Mouse (Mus musculus) fibroblast of lung, adult 2 months (primary cell): ENCODE measurements around the gene Il16.
A peak's percentile ranks its signal among the peaks of the same experiment; 100 is the strongest.

Source experiments
- DNase-seq: peaks from one replicate; pipeline ENCODE4 v3.0.0-alpha.2; 2011; ENCODE audit warnings: low read depth

The Il16 gene

GRCm38 (mm10) chr7:83643581-83643980, 101.9 kb downstream of the Il16 start:
- DNase-seq = no peak

DNA sequence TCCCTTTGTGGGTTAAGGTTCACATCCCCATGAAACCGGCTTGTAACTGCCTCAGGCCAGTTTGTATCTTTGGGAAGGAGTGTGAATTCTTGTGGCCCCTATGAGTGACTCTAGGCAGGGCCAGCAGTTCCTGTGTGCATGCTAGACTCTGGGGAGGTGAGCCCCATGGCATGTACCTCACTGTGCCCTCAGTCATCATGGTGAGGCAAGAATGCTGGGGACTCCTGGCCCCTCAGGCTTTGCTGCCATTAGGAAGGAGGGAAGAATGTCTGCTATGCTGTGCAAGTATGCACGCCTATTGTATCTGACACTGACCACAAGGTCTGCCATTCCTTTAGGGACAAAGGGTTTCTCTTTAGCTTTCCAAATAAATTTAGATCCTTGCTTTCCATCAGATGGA, 104.4 kb downstream of the Il16 start:
- no peak for DNase-seq

- no peak for DNase-seq
Measured at GRCm38 (mm10) chr7:83640581-83640980, 104.9 kb downstream of the Il16 start.

- no peak for DNase-seq
Measured at GRCm38 (mm10) chr7:83639084-83639483, 106.4 kb downstream of the Il16 start.

DNA sequence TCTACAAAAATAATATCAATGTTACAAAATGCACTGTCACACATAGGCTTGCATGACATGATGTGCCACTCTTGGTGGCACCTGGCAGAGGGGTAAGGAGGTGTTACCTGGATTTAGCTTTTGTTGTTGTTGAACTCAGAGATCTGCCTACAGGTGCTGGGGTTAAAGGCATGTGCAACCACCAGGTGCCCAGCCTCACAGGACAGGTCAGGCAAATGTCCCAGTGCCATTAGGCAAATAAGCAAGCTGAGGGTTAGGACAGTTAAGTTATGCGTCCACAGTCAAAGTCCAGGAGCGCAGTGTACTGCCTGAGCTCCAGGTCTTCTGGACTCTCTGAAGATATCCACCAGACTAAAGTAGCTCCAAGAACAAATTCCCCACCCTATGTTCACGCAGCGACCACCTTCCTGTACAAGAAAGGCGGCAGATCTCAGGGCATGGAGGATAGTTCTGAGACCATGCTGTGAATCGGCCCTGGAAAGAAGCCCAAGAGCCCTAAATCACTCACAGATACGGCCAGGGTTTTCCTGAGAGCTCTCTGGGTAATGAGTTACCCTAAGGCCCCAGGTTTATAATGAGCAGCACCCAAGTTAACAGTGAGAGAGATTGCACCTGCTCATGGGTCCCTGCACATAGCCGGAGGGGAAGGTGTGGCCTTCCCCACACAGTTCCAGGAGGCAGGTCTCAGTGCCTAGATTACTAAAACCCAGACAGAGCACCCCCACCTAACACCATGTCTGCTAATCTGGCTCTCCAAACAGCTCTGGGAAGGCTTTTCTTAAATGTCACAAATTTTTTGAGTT, 107.5 kb downstream of the Il16 start:
- DNase-seq = no peak

- no peak for DNase-seq
Measured at GRCm38 (mm10) chr7:83636425-83636824, 109.1 kb downstream of the Il16 start.

DNA sequence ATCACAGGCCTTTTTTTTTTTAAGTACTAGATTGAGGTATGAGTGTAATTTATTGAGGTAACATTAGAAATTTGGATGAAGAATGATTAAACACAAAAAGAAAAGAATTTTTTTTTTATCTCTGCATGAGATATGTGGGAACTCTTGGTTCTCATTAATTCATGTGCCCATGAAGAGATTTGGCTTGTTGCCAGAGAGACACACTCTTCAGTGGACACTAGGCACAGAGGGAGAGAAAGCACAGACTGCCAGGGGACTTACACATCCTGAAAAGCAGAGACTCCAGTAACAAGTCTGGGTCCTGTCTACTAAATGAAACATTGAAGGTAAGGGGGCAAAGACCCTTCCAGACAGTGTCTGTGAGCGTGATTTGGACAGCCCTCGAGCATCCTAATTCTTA, 109.8 kb downstream of the Il16 start:
- DNase-seq = no peak

DNA sequence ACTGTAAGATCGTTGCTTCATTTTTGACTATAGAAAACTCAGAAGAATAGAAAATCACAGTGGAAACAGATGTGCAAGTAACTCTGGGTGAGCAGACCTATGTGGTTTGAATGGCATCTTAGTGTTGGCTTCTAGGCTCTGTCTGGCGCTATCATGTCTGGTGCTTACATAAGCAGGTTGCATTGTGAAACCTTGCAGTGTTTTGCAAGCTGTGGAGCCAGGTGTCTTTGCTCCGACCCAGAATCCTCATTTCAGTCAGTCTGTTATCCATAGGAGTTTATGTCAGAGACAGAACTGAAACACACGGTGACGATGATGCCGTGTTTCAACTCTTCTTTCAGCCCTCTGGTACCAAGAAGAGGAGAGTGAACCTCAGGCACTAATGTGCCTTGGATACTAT, 111.7 kb downstream of the Il16 start:
- no peak for DNase-seq

DNA sequence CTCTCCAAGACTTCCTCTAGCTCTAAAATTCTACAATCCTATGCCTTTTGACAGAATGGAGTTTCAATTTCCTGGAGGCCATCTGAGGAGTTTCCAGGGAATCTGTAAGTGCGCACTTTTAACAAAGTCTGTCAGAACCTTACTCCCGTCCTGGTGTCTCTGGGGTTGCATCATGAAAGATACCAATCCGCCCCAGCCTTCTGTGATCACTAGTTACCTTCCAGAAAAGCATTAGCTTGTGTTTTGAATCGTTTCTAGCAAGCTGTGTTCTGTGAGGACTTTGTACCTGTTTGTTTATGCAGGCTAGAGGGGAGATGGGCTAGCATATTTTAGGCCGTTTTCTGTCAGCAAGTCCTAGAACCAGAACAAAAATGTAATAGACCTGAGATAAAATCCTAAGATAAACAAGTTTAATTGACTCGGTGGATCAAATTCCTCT, 112.8 kb downstream of the Il16 start:
- DNase-seq = no peak

GRCm38 (mm10) chr7:83631828-83632681, 113.5 kb downstream of the Il16 start, which contains the start of gene Stard5:
Stard5 (plus strand) TSS chr7:83631959.
- DNase-seq = peak; percentile 94

GRCm38 (mm10) chr7:83631073-83631827, 114.3 kb downstream of the Il16 start:
- no peak for DNase-seq

DNA sequence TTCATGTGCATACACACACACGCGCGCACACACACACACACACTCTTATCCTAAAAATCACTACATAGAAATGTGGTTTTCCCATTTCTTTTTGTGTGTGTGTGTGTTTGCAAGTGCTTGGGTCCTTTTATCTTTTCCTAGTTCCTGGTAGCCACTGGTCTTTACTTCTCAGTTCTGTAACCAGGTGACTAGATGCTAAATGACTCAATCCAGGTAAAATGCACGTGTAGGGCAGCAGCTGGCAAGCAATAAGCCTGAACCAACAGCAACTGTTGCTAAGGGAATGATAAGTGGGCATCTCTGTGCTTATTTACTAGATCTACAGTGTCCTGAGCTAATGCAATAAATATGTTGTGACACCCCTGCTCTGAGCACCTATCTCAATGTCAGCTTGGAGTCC, 118.2 kb downstream of the Il16 start:
- no peak for DNase-seq

- DNase-seq = no peak
Measured at GRCm38 (mm10) chr7:83626557-83627257, 118.8 kb downstream of the Il16 start.

DNA sequence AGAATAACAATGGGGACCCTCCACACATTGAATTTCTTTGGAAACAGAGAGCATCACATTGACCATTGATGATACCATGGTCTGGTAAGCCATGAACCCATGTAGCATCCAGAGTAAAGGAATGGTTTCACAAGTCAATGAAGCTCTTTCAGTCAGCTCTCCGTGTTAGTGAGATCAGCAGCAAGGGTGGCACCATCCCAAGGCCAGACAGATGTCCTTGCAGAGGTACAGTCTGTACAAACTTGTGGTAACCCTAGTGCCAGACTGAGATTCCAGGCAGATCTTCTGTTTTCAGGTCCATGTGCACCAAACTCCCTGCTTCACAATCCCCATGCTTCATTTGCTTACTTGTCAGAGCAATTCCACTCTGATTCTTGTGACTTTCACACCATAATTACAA, 121.5 kb downstream of the Il16 start:
- DNase-seq = no peak

DNA sequence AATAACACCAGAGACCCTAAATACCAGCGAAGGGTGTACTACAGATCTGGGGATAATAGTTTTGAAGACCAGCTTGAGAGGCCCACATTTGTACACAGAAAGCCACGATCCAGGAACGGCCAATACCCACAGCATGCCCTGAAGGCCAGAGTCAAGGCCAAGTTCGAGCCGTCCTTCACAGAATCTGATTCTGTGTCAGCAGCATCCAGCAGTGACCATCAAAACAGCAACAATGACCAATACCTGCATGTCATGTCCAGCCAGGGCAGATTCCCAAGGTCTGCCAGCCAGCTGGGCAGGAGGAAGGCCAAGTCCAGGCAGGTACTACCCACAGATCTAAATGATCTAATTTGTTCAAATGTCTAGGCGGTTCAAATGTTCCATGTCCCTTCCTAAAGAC, 122.9 kb downstream of the Il16 start:
- DNase-seq = no peak

DNA sequence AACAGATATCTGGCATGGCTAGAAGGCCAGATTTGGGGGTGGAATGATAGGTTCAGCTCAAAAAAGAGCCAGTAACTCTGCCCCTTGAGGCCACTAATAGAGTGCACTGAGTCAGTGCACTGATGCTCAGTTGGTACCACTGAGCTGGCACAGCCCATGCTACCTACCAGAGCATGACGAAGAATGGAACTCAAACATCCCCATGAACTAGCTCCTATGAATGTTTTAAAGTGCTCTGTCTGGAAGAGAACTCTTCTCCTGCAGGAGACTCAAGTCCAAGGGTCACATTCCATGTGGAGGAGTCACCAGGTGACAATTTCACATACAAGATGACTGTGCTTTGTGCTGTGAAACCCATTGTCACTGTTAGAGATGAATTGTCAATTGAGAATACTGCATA, 126.8 kb downstream of the Il16 start:
- DNase-seq = no peak

DNA sequence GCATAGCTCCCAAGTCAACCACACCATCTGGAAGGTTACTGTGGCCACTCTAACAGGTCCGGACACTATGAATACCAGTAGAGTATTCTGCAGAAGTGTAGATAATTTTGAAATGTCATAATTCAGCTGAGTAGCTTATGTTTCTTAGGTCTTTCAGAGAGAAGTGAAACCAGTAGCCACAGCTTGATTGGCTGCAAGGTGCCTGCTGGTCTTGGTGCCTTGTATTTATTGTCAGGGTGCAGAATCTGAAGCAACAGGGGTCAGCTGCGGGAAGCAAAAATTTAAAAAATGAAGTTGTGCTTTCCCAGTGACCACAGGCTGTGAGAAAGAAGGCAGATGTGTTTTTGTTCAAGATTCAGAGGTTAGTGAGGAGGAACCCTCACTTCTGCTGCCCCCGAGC, 129.3 kb downstream of the Il16 start:
- DNase-seq = no peak

DNA sequence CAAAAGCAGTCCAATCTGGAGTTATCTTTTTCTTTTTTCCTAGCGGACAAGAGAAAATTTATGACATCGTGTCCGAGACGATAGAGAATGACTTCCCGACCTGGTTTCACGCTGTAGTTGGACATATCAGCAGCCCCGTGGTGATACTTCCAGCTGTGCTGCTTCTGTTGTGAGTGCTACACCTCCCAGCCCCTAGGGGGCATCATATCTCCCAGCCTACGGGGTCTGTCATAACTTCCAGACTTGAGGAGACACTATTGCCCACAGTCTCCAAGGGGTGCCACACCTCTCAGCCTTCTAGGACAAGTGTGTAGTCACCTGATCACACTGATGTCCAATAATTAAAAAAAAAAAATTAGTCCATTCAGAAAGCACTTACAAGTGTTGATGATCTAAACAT, 129.7 kb downstream of the Il16 start:
- no peak for DNase-seq

GRCm38 (mm10) chr7:83615272-83615671, 130.3 kb downstream of the Il16 start:
- no peak for DNase-seq

GRCm38 (mm10) chr7:83611886-83612285, 133.6 kb downstream of the Il16 start:
- no peak for DNase-seq

DNA sequence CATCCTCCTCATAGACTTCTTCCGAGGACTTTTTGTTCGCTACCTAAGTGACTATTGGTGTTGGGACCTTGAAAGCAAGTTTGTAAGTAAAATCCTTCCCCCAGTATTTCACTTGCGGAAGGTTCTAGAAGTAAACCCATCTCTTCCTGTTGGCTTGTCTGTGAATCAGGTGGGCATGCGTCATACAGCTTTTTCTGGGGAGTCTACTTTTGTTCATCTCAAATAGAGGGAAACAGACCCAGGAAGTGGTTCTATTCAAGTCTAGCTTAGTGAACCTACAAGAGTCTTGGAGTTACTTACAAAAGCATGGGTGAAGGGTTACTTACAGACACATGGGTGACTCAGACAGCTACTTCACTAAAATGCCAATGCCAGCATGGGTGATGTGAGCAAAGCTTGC, 135.6 kb downstream of the Il16 start:
- no peak for DNase-seq

GRCm38 (mm10) chr7:83606796-83607195, 138.7 kb downstream of the Il16 start:
- no peak for DNase-seq
